Mouse (Mus musculus) layer of hippocampus, adult 18-20 months (tissue): ENCODE measurements around the gene Ankfn1. TPM values are rescaled to one million over a fixed set of nuclear protein-coding genes. Genes with fewer than 3 reads are reported as not detected.

ENCODE experiments used
- DNase-seq, 2 experiments: peaks; one replicate each; pipeline ENCODE4 v3.0.0; 2022; ENCODE audit warnings: low spot score in 2 of 2
- total RNA-seq, 2 experiments: library from RNA; stranded (reverse); gene quantifications; 2 replicates each; pipeline ENCODE4 v1.2.3; 2021

The Ankfn1 gene
- total RNA-seq, 2 experiments from 2014 or later: 1.2 to 1.9 TPM

- no peak for DNase-seq
Observed at GRCm38 (mm10) chr11:89382634-89383009, 394.8 kb downstream of the Ankfn1 start.

DNA sequence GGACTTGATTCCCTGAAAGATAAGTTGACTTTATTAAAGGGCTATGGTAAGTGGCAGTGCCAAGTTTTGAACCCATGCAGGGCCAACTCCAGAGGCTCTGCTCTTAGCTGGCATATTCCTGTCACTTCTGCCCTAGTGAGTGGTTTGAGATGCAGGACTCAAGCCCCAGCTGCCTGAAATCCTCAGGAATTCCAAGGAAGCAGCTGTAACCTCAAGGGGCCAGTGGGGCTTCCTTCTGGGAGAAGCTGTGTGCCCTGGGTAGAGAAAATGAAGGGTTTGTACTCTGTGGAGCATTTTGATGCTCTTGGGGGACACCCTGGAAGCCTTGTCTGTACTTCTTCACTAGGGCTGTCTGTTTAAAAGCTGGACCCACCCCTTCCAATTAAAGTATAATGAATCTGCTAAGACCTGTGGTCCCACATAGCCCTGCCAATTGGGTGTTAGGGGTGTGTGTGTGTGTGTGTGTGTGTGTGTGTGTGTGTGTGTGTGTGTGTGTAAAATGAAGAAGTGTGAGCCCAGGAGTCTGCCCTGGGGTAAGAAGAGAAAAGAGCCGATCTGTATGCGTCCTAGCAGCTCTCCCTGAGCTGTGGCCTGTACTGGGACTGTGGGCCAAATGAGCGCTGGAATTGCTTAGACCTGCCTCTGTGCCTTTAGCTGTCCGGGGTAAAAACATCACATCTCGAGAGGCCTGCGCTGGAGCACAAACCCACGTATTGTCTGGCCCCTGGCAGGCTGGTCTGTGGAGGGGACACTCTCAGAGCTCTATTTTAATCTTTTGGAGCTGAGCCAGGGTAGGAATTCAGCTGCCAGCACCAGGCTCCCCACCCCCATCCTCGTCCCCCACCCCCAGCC is 395.4 kb downstream of the Ankfn1 start:
- DNase-seq: peak in 1 of 2 experiments; percentile 13

- no peak for DNase-seq
Observed at GRCm38 (mm10) chr11:89370941-89371340, 406.5 kb downstream of the Ankfn1 start.

DNA sequence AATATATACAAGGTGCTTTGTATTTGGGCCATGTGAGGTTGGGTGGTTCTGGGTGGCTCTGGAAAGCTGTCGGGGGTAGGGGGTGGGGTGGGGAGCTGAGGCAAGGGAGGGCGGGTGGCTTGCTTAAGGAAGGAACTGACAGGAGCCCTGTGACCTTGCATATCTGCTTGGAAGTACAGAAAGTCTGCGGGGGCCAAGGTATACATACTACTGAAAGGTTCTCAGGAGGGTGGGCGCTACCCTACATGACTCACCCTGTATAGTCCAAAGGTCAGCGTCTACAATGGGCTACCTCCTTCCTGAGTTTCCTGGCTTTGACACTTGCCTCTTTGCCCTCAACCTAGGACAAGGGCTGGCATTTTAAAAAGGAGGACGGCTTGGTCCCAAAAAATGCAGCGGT is 407.1 kb downstream of the Ankfn1 start:
- DNase-seq: no peak

DNA sequence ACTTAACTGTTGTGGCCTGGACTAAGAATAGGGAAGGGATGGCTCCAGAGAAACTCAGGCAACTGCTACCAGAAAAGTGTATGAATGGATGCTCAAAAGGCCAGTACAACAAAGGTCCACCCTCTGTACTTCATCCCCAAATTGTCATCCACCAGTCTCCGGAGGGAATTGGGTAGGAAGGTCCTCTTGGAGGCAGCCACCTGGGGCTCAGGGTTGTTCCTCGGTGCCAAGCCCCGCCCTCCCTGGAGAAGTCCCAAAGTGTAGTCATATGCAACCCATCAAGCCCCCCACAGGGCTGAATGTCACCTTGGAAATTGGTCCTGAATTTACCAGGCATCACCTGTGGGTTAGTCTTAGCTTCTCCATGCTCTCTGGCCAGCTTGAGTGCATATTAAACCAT is 413.5 kb downstream of the Ankfn1 start:
- no peak for DNase-seq

DNA sequence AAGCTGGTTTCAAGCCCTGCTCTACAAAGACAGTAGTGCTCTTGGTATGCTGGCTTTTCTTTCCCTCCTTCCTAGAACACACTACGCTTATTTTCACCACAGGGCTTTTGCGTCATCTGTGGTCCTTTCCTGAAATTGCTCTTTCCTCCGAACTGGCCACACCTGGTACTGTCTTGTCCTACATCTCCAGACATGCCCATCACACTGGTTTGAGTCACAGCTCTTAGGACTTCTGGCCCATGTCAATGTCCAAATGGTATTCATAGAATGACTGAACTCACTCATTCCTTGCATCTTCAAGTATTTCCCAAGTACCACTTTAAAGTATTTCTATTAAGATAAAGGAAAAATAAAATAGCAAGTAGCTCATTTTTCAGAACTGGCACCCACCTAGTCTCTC is 416.6 kb downstream of the Ankfn1 start:
- DNase-seq: no peak

GRCm38 (mm10) chr11:89358546-89358945 is 418.9 kb downstream of the Ankfn1 start:
- DNase-seq: no peak

DNA sequence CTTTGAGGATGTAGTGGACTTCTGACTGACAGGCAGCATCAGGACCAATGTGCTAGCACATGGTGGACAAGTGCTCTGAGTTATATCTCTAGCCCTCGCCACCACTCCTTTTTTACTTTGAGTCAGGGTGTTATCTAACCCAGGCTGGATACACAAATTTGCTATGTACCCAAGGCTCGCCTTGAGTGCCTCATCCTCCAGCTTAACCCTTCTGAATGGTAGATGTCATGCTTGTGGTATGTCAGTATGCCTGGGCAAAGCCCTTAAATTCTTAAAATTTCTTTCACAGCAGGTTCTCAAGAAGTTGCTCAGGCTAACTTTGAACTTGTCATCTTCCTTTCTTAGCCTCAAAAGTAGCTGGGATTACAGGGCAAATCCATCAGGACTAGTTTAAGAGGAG is 421.0 kb downstream of the Ankfn1 start:
- DNase-seq: no peak

DNA sequence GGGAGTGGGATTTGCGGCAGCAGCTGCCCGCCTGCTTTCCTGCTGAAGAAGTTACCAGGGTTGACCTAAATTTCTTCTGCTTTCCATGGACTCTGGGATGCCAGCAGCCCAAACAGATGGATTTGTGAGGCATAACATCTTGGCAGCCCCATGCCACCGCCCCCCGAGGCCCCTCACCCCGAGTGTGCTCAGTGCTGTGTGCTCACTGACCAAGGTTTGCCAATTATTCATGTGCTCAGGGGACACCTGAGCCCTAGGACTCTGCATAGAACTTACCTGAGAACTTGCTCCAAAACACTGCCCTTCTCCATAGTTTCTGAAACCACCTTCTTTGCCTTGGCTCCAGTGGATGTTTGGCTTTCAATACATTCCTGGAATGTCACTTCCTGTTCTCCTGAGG is 421.4 kb downstream of the Ankfn1 start:
- DNase-seq: no peak

GRCm38 (mm10) chr11:89340238-89340637 is 437.2 kb downstream of the Ankfn1 start:
- DNase-seq: no peak

Other genes with a start within 250 kb of the Ankfn1 start
- gene Pctp, start 225.2 kb upstream of the Ankfn1 start, total RNA-seq: 1 to 10 TPM; 1.5 to 1.8 TPM